Mouse (Mus musculus): ENCODE measurements around the gene Nt5dc1.
"Not testable (repeated sequence)": the region's sequence is repeated elsewhere in the genome, so short reads cannot be mapped to it uniquely, and the experiment has no call there.

Nt5dc1 gene

GRCm38 (mm10) chr10:34418204-34418756 is at the start of gene Nt5dc1:
Gene Nt5dc1, minus strand, starts transcription at chr10:34418552.
- peak; percentile 90 for DNase-seq (ENCODE audit: low spot score)

DNA sequence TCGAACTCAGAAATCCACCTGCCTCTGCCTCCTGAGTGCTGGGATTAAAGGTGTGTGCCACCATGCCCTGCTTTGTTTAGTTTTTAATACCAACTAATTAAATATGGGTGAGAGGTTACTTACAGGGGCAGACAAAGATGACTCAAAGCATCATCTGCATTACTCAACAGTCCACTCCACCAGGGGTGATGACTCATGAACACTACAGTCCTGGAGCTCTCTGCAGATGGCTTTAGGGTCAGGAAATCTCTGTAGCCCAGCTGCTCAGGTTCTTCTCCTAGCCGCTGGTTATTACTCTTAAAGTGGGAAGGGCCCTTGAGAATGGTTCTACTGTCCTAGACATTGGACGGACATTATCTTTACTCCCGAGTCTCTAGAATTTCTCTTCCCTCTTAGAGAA is 46.0 kb upstream of the Nt5dc1 start:
- DNase-seq (ENCODE audit: low spot score) = no peak

DNA sequence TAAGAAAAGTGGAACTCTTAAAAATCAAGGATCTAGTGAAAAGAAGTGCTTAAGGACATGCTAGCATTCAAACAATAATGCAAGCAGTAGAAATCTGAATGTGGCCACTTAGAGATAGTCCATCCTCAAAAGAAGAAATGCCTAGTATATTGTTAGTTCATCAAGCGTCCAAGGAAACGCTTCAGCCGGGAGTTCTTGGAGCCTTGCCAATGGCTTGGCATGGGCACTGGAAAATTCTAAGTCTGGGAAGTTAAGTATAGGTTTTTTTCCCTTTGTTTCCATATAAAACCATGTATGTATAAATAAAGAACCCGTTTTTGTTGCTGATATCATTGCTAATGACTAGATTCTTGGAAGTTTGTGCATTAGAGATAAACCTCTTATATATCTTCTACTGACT is 43.1 kb upstream of the Nt5dc1 start:
- no peak for DNase-seq (ENCODE audit: low spot score)

DNA sequence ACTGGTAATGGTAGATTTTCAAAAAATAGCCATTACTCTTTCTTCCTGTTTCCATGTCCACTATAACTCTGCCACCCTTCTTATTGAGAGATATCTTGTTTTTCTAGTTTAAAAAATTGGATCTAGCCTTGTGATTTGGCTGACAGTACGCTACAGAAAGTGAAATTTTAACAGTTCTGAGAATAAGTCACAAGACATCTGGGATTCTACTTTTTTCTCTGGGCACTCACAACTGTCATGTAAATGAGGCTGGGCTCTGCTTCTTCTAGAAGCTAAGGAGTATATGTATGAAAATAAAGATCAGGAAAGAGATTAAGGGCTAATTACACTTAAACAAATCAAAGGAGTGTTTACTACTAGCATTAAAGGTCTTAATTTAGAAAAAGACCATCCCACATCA is 31.1 kb upstream of the Nt5dc1 start:
- DNase-seq (ENCODE audit: low spot score) = no peak

DNA sequence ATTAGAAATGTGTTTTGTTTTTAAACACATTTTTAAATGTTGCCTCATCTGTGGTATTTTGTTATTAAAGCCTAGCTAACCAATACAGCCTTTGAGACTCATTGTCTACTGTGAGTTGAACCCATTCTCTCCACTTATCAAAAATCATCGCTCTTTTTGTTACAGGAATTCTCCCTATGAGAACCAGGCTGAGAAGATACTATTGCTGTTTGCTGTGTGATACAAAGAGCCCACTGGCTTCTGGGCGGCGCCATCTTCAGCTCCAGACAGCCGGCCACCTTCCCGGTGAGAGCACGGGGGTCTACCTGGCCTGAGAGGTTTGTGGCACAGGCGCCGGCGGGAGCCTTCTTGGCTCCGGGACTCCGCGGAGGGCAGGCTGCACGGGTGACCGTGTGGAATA is 15.8 kb upstream of the Nt5dc1 start:
- DNase-seq (ENCODE audit: low spot score) = not testable (repeated sequence)

- no peak for DNase-seq (ENCODE audit: low spot score)
These were observed 13.4 kb upstream of the Nt5dc1 start for GRCm38 (mm10) chr10:34431783-34432182.

DNA sequence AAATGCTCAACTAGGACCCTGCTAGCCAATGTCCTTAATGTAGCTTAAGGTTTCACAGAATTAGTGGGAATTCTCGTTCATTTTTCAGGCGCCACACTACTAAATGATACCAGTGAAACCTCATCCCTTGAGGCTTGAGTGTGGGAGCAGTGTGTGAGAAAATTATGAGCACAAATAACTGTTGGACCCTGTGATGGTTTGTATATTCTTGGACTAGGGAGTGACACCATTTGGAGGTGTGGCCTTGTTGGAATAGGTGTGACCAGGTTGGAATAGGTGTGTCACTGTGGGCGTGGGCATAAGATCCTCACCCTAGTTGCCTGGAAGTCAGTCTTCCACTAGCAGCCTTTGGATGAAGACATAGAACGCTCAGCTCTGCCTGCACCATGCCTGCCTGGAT is 442 bp upstream of the Nt5dc1 start:
- DNase-seq (ENCODE audit: low spot score) = not testable (repeated sequence)

GRCm38 (mm10) chr10:34399267-34399666 is 19.1 kb downstream of the Nt5dc1 start:
- no peak for DNase-seq (ENCODE audit: low spot score)

- no peak for DNase-seq (ENCODE audit: low spot score)
These were observed 21.4 kb downstream of the Nt5dc1 start for GRCm38 (mm10) chr10:34396959-34397358.

DNA sequence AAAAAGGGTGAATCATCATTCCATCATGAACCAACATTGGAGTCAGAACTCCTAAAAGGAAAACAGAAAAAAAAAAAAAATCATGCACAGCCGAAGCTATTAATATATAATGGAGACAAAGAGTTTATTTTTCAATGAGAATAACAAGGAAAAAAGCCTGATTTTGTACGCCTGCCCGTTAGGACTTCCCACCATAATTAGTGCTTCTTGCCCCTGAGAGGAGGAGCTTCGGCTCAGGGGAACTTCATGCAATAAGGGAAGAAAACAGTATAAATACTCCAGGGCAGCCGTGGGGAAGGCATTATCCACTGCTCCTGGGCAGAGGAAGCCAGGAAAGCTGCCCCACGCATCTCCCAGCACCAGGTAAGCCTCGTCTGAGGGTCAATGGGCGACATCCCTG is 28.7 kb downstream of the Nt5dc1 start, which contains the start of gene Col10a1:
Gene Col10a1 (plus strand): TSS at position 301 of the 400 bp plus-strand sequence.
- DNase-seq (ENCODE audit: low spot score) = no peak

DNA sequence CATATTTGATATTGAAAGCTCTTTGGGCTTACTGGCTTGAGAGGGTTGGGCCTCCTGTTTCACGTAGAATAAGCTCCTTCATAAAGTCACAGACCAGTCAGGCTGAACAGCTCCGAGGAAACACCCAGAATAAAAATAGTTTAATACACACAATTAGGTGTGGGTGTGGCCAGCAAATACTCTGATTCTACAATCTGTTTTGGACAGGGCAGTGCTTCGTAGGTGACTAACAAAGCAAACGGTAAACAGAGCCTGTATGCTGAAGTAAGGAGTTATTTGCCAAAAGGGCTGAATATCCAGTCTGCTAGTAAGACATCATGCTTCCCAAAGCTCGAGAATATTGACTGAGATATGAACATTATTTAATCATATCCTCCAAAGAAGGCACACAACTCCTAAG is 32.7 kb downstream of the Nt5dc1 start:
- no peak for DNase-seq (ENCODE audit: low spot score)

DNA sequence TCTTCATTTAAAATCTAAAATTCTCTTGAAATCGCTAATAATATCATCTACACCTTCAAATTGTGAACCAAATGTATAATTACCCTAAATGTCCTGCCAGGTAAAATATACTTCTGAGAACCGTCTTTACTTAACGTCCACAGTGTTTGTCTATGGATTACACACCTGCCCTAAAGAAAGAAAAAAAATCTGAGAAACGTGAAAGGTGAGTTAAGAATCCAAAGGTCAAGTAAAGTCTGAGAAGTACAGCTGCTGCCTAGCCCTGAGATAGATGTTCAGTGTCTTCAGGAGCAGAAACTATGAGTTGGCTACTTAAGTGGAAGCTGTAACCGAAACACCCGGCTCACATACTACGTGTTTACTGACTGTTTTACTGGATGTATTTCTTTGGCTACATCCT is 45.0 kb downstream of the Nt5dc1 start:
- DNase-seq (ENCODE audit: low spot score) = no peak

- no peak for DNase-seq (ENCODE audit: low spot score)
These were observed 50.2 kb downstream of the Nt5dc1 start for GRCm38 (mm10) chr10:34368138-34368537.

DNA sequence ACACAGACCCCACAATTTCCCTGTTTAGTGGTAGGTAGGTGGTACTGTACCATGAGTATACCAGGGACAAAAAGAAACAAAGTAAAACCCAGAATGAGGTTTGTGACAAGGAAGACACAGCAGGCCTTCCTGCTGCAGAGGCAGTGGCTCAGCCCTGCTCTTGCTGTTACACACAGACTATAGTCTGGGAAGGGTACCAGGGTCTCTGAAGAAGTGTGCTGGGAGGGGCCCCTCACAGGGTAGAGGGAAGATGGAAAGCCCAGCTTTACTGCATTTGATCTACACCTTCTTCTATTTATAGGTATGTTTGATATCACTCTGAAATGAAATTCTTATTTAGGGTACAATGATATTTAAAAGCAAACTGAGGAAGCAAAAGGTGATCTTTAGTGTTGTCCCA is 54.6 kb downstream of the Nt5dc1 start:
- no peak for DNase-seq (ENCODE audit: low spot score)

DNA sequence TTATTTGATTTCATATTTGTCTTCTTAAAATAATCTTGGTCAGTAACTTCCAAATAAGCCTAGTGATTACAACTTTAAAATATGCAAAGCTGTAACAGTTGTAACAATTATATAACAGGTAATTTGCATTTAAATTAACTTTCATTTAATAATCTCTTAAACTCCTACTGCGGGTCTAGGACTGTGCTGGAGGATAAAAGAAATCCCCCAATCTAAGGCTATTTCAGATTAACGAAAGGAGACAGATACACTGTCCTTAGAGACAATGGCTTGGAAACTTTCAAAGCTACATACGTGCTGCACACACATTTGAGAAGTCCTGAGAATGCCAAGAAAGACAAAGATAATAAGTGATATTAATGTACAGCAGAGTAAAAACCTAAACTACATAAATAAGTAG is 60.1 kb downstream of the Nt5dc1 start:
- no peak for DNase-seq (ENCODE audit: low spot score)

DNA sequence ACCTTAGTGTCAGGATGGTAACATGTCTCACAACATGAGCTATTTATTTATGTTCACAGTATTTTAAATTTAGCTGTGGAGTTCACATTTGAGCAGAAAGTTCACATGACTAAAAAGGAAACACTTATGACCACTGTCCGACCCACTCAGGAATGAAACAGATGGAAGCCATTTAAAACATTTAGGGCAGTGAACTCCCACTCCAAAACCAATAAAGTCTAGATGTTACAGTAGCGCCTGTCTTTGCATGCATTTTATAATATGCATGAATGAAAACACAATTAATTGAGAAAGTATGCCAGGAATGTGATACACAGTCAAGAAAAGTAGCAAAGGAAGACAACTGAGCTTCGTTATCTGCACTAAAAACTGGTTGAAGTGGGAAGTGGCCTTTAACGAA is 66.2 kb downstream of the Nt5dc1 start:
- DNase-seq (ENCODE audit: low spot score) = no peak

GRCm38 (mm10) chr10:34341886-34342285 is 76.5 kb downstream of the Nt5dc1 start:
- DNase-seq (ENCODE audit: low spot score) = no peak

- no peak for DNase-seq (ENCODE audit: low spot score)
These were observed 77.3 kb downstream of the Nt5dc1 start for GRCm38 (mm10) chr10:34341014-34341413.

GRCm38 (mm10) chr10:34328310-34328709 is 90.0 kb downstream of the Nt5dc1 start:
- DNase-seq (ENCODE audit: low spot score) = no peak

DNA sequence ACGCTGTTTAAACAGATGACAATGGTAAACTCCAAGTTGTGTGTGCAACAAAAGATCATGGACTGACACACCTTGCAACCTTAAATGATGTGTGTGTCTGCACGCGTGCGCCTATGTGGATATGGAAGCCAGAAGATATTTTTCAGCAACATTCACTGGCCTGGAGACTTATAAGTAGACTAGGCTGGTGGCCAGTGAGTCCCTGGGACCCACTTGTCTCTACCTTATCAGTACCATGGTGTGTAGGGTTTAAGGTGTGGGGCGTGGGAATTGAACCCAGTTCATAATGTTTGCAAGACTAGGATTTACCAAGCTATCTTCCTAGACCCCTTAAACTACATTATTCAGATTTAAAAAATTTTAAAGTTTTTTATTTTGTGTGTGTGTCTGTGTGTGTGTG is 91.2 kb downstream of the Nt5dc1 start:
- no peak for DNase-seq (ENCODE audit: low spot score)

GRCm38 (mm10) chr10:34326701-34327100 is 91.7 kb downstream of the Nt5dc1 start:
- DNase-seq (ENCODE audit: low spot score) = no peak

DNA sequence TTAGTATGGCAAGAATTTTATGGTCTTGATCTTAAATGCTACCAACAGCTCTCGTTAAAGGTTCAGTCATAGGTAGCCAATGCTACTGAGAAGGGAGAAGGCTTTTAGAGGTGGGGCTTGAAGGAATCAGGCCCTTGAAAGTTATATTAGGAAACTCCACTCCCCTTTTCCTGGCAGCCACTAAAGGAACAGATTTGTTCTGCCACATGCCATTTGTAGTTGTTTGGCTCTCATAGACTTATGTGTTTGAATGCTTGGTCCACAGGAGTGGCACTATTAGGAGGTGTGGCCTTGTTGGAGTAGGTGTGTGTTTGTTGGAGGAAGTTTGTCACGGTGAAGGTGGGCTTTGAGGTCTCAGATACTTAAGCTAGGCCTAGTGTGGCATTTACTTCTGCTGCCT is 97.5 kb downstream of the Nt5dc1 start:
- DNase-seq (ENCODE audit: low spot score) = no peak

DNA sequence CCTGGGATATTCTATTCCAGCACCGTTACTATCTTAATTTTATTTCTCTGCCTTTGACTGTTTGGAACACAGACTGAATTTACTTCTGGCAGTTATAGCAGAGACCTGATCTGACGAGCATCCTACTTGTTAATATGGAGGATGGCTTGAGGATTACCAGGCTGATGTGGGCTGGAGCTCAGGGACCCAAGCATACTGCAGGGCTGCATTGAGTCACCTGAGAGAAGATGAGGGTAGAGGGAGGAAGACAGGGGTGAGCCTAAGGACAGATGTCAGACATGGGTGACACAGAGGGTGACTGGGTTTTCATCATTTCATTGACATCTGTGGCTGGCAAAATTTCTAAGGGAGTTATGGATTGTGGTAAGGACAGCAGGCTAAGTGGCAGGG is 101.1 kb downstream of the Nt5dc1 start:
- no peak for DNase-seq (ENCODE audit: low spot score)

DNA sequence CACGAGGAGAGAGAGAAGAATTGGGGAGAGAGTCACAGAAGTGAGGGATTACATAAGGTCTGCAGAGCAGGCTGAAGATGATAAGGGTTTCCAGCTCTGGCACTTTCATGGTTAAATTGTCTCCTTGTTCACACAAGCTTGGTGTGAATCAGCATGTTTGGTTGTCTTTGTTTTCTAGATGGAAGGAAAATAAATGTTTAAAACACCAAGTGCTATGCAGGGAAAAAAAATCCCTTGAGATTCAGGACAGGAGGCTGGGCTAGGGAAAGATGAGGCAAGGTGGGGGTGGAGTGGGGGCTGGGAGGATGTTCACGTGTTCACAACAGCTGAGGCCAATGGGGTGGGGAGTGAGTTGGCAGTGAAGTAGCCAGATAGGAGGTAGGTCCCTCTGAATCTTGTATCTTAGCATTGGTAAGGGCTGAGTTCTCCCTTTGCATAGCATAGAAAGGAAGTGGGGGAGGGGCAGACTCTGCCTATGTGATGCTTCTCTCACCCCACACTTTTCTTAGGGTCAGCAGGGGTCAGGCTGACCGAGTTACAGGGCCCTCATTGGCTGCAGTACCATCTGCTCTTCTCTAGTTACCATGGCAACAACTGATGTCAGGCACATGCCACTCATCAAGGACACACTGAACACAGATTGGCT is 101.7 kb downstream of the Nt5dc1 start:
- no peak for DNase-seq (ENCODE audit: low spot score)

Data from ovary, postnatal 10 days (tissue).